Mouse (Mus musculus) liver, adult 2 months (tissue): ENCODE results near the gene Sstr3.

Experiments used
- CTCF ChIP-seq: fragments of 200-500 bp; IDR thresholded peaks from 2 replicates; pipeline ENCODE4 v1.5.1; 2011; ENCODE audit warnings: low read depth, low read length, control low read depth
- POLR2A ChIP-seq: fragments of 200-500 bp; IDR thresholded peaks from 2 replicates; pipeline ENCODE4 v1.6.1; 2011; ENCODE audit warnings: low read length, control low read depth; ENCODE audit not compliant: insufficient read depth; ENCODE audit errors: extremely low read depth

DNA sequence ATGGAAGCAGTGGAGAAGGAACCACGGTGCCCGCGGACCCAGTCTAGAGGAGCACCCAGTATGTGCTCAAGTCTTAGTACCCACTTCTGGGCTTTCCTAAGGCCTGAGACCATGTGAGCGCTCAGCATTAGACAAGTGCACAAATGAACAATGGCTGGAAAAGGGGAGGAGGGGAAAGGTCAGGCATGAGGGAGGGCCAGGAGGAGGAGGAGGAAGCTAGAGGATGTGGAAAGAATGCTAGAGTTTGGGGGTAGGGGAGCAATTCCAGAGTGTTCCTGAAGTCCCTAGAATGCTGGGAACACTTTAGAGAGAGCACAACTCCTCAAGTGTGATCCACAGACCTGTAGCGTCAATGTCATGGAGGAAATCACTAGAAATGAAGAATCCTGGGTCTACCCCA is 20.3 kb downstream of the Sstr3 start:
- TF ChIP-seq CTCF (no peak), POLR2A (no peak)
